26 mouse cellular contexts compared by ENCODE assay signal in genomic region chr11:80218657-80219293, GRCm38 (mm10). TPM values are rescaled to one million over a fixed set of nuclear protein-coding genes. Genes with fewer than 3 reads are reported as not detected.
A peak's percentile ranks its signal among the peaks of the same experiment; 100 is the strongest.
DNase-seq lines count a peak whose midpoint lies in the region; ATAC-seq lines count a peak whose summit lies in the region.
"Had no signal": no experiment of that assay in that cellular context is flagged by ENCODE, and none has a peak within 500 bp of the region (broad histone marks: within the 10 kb centered on the region; RNA-seq: fewer than 3 reads in every experiment).

No protein-coding gene starts in this region.

- DNase-seq in frontal cortex, postnatal 36 days (ENCODE audit: low spot score in 2 of 2): peak; percentile 8
- no peak for DNase-seq in frontal cortex, postnatal 14 days (ENCODE audit: low spot score in 2 of 2)
- DNase-seq in heart, postnatal 10 days: peak; percentile 19 to 24
- no peak for DNase-seq in cerebellum, postnatal 14 days
- DNase-seq: B cell, adult 2 months; cerebellum, adult 18-20 months; cerebellum, postnatal 25 days; forebrain, postnatal 0 days; kidney, postnatal 14 days; lung, postnatal 36 days; thymus, postnatal 14 days had no signal

- ATAC-seq in heart, embryonic 12.5 days (ENCODE audit: insufficient number of reproducible peaks, low FRiP score): no peak
- ATAC-seq in megakaryocyte, adult 5-6 weeks (ENCODE audit: poor library complexity, severe bottlenecking): no peak
- ATAC-seq: forebrain, postnatal 0 days; intestine, postnatal 0 days; midbrain, embryonic 15.5 days; Patski had no signal

- H3K4me2 ChIP-seq in heart, embryonic 12.5 days: no peak overlapping the region
- H3K4me2 ChIP-seq: embryonic facial prominence, embryonic 12.5 days; heart, embryonic 15.5 days; limb, embryonic 12.5 days; lung, embryonic 15.5 days; midbrain, embryonic 15.5 days; neural tube, embryonic 12.5 days had no signal

- peaks cover 45% of the 10 kb centered on the region for H3K36me3 ChIP-seq in heart, embryonic 12.5 days
- H3K36me3 ChIP-seq in megakaryocyte, embryonic 14.5 days (replicated peaks; ENCODE audit: low read length): peaks cover 57% of the 10 kb centered on the region

- WGBS in heart, embryonic 12.5 days: 85% methylated on average over 11 of the region's 11 CpGs

- H3K4me3 ChIP-seq in heart, embryonic 12.5 days: no peak overlapping the region
- H3K4me3 ChIP-seq in megakaryocyte, embryonic 14.5 days (replicated peaks): peak overlapping the region; percentile 72
- H3K4me3 ChIP-seq: embryonic facial prominence, embryonic 12.5 days; heart, embryonic 15.5 days; layer of hippocampus, adult 2 months; limb, embryonic 12.5 days; lung, embryonic 15.5 days; midbrain, embryonic 15.5 days; neural tube, embryonic 12.5 days had no signal

- H3K9ac ChIP-seq in heart, embryonic 12.5 days: no peak overlapping the region
- H3K9ac ChIP-seq: embryonic facial prominence, embryonic 12.5 days; forebrain, postnatal 0 days; heart, embryonic 15.5 days; limb, embryonic 12.5 days; liver, embryonic 14.5 days; lung, embryonic 15.5 days; midbrain, embryonic 15.5 days; neural tube, embryonic 12.5 days had no signal

- no peak overlapping the region for H3K27ac ChIP-seq in heart, embryonic 12.5 days (ENCODE audit: poor library complexity, severe bottlenecking)
- H3K27ac ChIP-seq: embryonic facial prominence, embryonic 12.5 days; heart, embryonic 15.5 days; layer of hippocampus, adult 2 months; limb, embryonic 12.5 days; liver, embryonic 14.5 days; lung, embryonic 15.5 days; midbrain, embryonic 15.5 days; neural tube, embryonic 12.5 days had no signal

- H3K27me3 ChIP-seq in heart, embryonic 12.5 days (replicated peaks): no peaks in the 10 kb centered on the region
- no peaks in the 10 kb centered on the region for H3K27me3 ChIP-seq in megakaryocyte, embryonic 14.5 days (replicated peaks)
- H3K27me3 ChIP-seq: CH12.LX; embryonic facial prominence, embryonic 12.5 days; heart, embryonic 15.5 days; limb, embryonic 12.5 days; lung, embryonic 15.5 days; midbrain, embryonic 15.5 days; neural tube, embryonic 12.5 days; Patski had no signal

- 0 out of 2 replicates have a peak, but pooled peaks cover 2% of the 10 kb centered on the region for H3K4me1 ChIP-seq in heart, embryonic 12.5 days (replicated peaks)
- peaks cover 31% of the 10 kb centered on the region for H3K4me1 ChIP-seq in megakaryocyte, embryonic 14.5 days
- H3K4me1 ChIP-seq: embryonic facial prominence, embryonic 12.5 days; heart, embryonic 15.5 days; limb, embryonic 12.5 days; lung, embryonic 15.5 days; midbrain, embryonic 15.5 days; neural tube, embryonic 12.5 days had no signal

- intact Hi-C loops in heart, postnatal 10 days (cut with DNase I): no loop called here

- no peaks in the 10 kb centered on the region for H3K9me3 ChIP-seq in heart, embryonic 12.5 days (replicated peaks)
- no peaks in the 10 kb centered on the region for H3K9me3 ChIP-seq in megakaryocyte, embryonic 14.5 days
- H3K9me3 ChIP-seq: embryonic facial prominence, embryonic 12.5 days; G1E; heart, embryonic 15.5 days; limb, embryonic 12.5 days; lung, embryonic 15.5 days; midbrain, embryonic 15.5 days; neural tube, embryonic 12.5 days had no signal

RNA-seq across cellular contexts. Expression of gene Rhot1, which starts 10.0 kb away (rescaled TPM):
- 10 to 100 TPM; 67.4 to 72.5 TPM for total RNA-seq in heart, postnatal 10 days (2021)
- 64.3 and 68.0 TPM in 2 replicates for polyA plus RNA-seq in heart, embryonic 12.5 days (2016; fragmentation: Nextera tagmentation; extraction: Ambion mirVana)
- 2.6 and 3.2 TPM in 2 replicates for polyA plus RNA-seq in megakaryocyte, embryonic 14.5 days (2012; ENCODE audit: insufficient read depth, low replicate concordance)
- total RNA-seq in megakaryocyte, adult 5-6 weeks (2015): 42.5 and 45.0 TPM in 2 replicates
- 34.6 and 37.8 TPM in 2 replicates for total RNA-seq in megakaryocyte, adult 5-6 weeks (2017)

RNA-seq across cellular contexts. Expression of gene Rnf135, which starts 35.1 kb away (rescaled TPM):
- 10 to 100 TPM in 1 of 2 experiments, 1 to 10 TPM in 1; 7.7 to 10.4 TPM for total RNA-seq in heart, postnatal 10 days (2021)
- polyA plus RNA-seq in heart, embryonic 12.5 days (2016; fragmentation: Nextera tagmentation; extraction: Ambion mirVana): 9.4 and 10.5 TPM in 2 replicates
- 2.6 and 3.6 TPM in 2 replicates for polyA plus RNA-seq in megakaryocyte, embryonic 14.5 days (2012; ENCODE audit: insufficient read depth, low replicate concordance)
- total RNA-seq in megakaryocyte, adult 5-6 weeks (2015): 4.8 and 9.1 TPM in 2 replicates
- 4.4 and 4.7 TPM in 2 replicates for total RNA-seq in megakaryocyte, adult 5-6 weeks (2017)

Comparison
In these comparisons a context has a peak if more than half of its experiments do, and no peak if none do; other contexts are left out.
1. DNase-seq: peak in frontal cortex, postnatal 36 days (2 of 2) and heart, postnatal 10 days (2 of 2); none in frontal cortex, postnatal 14 days (0 of 2) and cerebellum, postnatal 14 days (0 of 2).